Mouse (Mus musculus): Measurements from ENCODE around the gene Sdhc. TPM values are rescaled to one million over a fixed set of nuclear protein-coding genes. Genes with fewer than 3 reads are reported as not detected.
A peak's percentile ranks its signal among the peaks of the same experiment; 100 is the strongest.
"Not testable (repeated sequence)": the region's sequence is repeated elsewhere in the genome, so short reads cannot be mapped to it uniquely, and the experiment has no call there.

Gene Sdhc
- polyA plus RNA-seq, 1 experiment from 2014 or later, result 282 TPM

GRCm38 (mm10) chr1:171081512-171082231 is 68.7 kb downstream of the Sdhc start:
- H3K4me1 ChIP-seq (ENCODE audit: control insufficient read depth, insufficient read depth, low read length); H3K4me2 ChIP-seq (ENCODE audit: low read depth, low read length); H3K27ac ChIP-seq (ENCODE audit: low read length); H3K9me3 ChIP-seq (replicated peaks; ENCODE audit: control insufficient read depth, low read length); H3K9ac ChIP-seq (ENCODE audit: low read length); H3K4me3 ChIP-seq (replicated peaks; ENCODE audit: low read length); H3K36me3 ChIP-seq (ENCODE audit: control insufficient read depth, insufficient read depth, low read length): not testable (repeated sequence)
- ATAC-seq (ENCODE audit: insufficient read depth, low FRiP score), result peak; percentile 23; the same call in 1 of the 2 replicates
- peaks cover 23% of the 10 kb centered on the region for H3K27me3 ChIP-seq (ENCODE audit: control insufficient read depth, insufficient read depth, low read length)
- WGBS, result 39% methylated on average over 9 of the region's 17 CpGs

GRCm38 (mm10) chr1:171079825-171080224 is 70.6 kb downstream of the Sdhc start:
- not testable (repeated sequence) for H3K9ac ChIP-seq (ENCODE audit: low read length); H3K27ac ChIP-seq (ENCODE audit: low read length); H3K4me3 ChIP-seq (replicated peaks; ENCODE audit: low read length); H3K4me2 ChIP-seq (ENCODE audit: low read depth, low read length); H3K4me1 ChIP-seq (ENCODE audit: control insufficient read depth, insufficient read depth, low read length); H3K9me3 ChIP-seq (replicated peaks; ENCODE audit: control insufficient read depth, low read length); H3K36me3 ChIP-seq (ENCODE audit: control insufficient read depth, insufficient read depth, low read length)
- peak; percentile 54 for ATAC-seq (ENCODE audit: insufficient read depth, low FRiP score)
- H3K27me3 ChIP-seq (ENCODE audit: control insufficient read depth, insufficient read depth, low read length), result peaks cover 14% of the 10 kb centered on the region
- no CpG with 5 or more reads among the region's 43 CpGs for WGBS

DNA sequence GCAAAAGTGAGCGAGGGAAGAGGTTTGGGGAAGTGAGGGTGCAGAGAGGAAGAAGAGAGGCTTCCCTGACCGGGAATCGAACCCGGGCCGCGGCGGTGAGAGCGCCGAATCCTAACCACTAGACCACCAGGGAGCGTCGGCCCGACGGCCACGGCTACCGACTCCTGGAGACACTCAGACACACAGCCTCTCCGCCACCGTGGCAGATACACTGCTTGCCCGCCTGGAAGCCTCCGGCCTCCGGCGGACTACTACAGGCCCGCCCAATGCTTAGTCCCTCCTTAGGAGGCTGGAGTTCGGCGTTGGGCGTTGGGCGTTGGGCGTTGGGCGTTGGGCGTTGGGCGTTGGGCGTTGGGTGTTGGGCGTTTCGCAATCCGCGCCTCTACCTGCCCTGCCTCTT is 71.1 kb downstream of the Sdhc start:
- not testable (repeated sequence) for H3K4me3 ChIP-seq (replicated peaks; ENCODE audit: low read length); H3K36me3 ChIP-seq (ENCODE audit: control insufficient read depth, insufficient read depth, low read length); H3K9me3 ChIP-seq (replicated peaks; ENCODE audit: control insufficient read depth, low read length); H3K9ac ChIP-seq (ENCODE audit: low read length); H3K27ac ChIP-seq (ENCODE audit: low read length); H3K4me2 ChIP-seq (ENCODE audit: low read depth, low read length); H3K4me1 ChIP-seq (ENCODE audit: control insufficient read depth, insufficient read depth, low read length)
- peak; percentile 59 for ATAC-seq (ENCODE audit: insufficient read depth, low FRiP score)
- peaks cover 14% of the 10 kb centered on the region for H3K27me3 ChIP-seq (ENCODE audit: control insufficient read depth, insufficient read depth, low read length)
- 0% methylated on average over 1 of the region's 35 CpGs for WGBS

DNA sequence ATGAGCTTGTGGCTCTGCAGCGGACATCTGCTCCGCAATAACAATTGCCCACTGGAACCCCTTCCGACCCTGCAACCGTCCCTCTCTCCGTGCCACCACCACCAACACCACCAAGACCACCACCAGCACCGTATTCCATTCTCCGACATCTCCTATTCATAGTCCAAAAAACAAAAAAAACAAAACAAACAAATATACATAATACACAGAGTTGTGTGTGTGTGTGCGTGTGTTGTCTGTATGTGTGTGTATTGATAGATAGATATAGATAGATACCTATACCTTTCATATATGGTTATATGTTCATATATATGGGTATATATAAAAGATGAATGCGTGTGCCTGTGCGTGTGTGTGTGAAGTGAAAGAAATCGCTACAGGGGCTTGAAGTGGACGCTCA is 72.0 kb downstream of the Sdhc start:
- H3K27ac ChIP-seq (ENCODE audit: low read length); H3K4me1 ChIP-seq (ENCODE audit: control insufficient read depth, insufficient read depth, low read length); ATAC-seq (ENCODE audit: insufficient read depth, low FRiP score); H3K36me3 ChIP-seq (ENCODE audit: control insufficient read depth, insufficient read depth, low read length); H3K9me3 ChIP-seq (replicated peaks; ENCODE audit: control insufficient read depth, low read length); H3K4me3 ChIP-seq (replicated peaks; ENCODE audit: low read length); H3K9ac ChIP-seq (ENCODE audit: low read length): not testable (repeated sequence)
- Histone ChIP-seq H3K27me3 (ENCODE audit: control insufficient read depth, insufficient read depth, low read length) (peaks cover 18% of the 10 kb centered on the region), H3K4me2 (ENCODE audit: low read depth, low read length) (0 out of 2 replicates have a peak overlapping the region, but pooled peaks have one; percentile 29)
- 20% methylated on average over 12 of the region's 12 CpGs for WGBS

GRCm38 (mm10) chr1:171077955-171078354 is 72.4 kb downstream of the Sdhc start:
- H3K36me3 ChIP-seq (ENCODE audit: control insufficient read depth, insufficient read depth, low read length); H3K4me3 ChIP-seq (replicated peaks; ENCODE audit: low read length); H3K4me1 ChIP-seq (ENCODE audit: control insufficient read depth, insufficient read depth, low read length); H3K9ac ChIP-seq (ENCODE audit: low read length); H3K9me3 ChIP-seq (replicated peaks; ENCODE audit: control insufficient read depth, low read length); H3K27ac ChIP-seq (ENCODE audit: low read length): not testable (repeated sequence)
- H3K4me2 ChIP-seq (ENCODE audit: low read depth, low read length), result peak overlapping the region; percentile 27; the same call in 1 of the 2 replicates
- peak; percentile 4; the same call in 1 of the 2 replicates for ATAC-seq (ENCODE audit: insufficient read depth, low FRiP score)
- H3K27me3 ChIP-seq (ENCODE audit: control insufficient read depth, insufficient read depth, low read length), result peaks cover 18% of the 10 kb centered on the region
- WGBS, result 2% methylated on average over 17 of the region's 27 CpGs

DNA sequence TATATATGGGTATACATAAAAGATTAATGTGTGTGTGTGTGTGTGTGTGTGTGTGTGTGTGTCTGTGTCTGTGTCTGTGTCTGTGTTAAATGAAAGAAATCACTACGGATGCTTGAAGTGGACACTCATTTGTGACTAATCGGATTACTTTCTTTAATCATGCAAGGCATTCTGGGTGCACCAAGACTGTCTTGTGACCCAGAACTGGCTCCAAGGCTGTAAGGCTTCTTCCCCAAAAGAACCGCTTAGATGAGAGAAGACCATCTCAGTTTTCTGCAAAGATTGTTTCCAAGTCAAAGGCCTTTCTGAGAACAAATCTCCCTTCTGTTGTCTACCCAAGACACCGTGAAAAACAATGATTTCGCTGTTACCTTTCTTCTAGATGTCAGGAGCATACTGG is 73.2 kb downstream of the Sdhc start:
- not testable (repeated sequence) for ATAC-seq (ENCODE audit: insufficient read depth, low FRiP score); H3K4me1 ChIP-seq (ENCODE audit: control insufficient read depth, insufficient read depth, low read length); H3K4me2 ChIP-seq (ENCODE audit: low read depth, low read length); H3K9me3 ChIP-seq (replicated peaks; ENCODE audit: control insufficient read depth, low read length); H3K4me3 ChIP-seq (replicated peaks; ENCODE audit: low read length); H3K36me3 ChIP-seq (ENCODE audit: control insufficient read depth, insufficient read depth, low read length); H3K9ac ChIP-seq (ENCODE audit: low read length); H3K27ac ChIP-seq (ENCODE audit: low read length)
- peaks cover 18% of the 10 kb centered on the region for H3K27me3 ChIP-seq (ENCODE audit: control insufficient read depth, insufficient read depth, low read length)
- WGBS, result 35% methylated on average over 5 of the region's 5 CpGs

Small RNA genes within 50 kb of the gene (microRNA-seq; reads per million reads assigned to microRNA genes)
- not detected for gene Gm27844

Other genes with a start within 250 kb of the Sdhc start
- not detected in 2 replicates for gene Fcrlb, start 237.7 kb downstream of the Sdhc start, polyA plus RNA-seq (2015; fragmentation: Nextera tagmentation; extraction: Ambion mirVana)
- 0.15 TPM in 1 of 2 replicates, not detected in the other for gene Fcrla, start 223.0 kb downstream of the Sdhc start, polyA plus RNA-seq (2015; fragmentation: Nextera tagmentation; extraction: Ambion mirVana)
- 3.4 TPM in 2 replicates for gene Fcgr2b, start 174.1 kb downstream of the Sdhc start, polyA plus RNA-seq (2015; fragmentation: Nextera tagmentation; extraction: Ambion mirVana)
- gene Fcgr4, start 131.7 kb downstream of the Sdhc start, polyA plus RNA-seq (2015; fragmentation: Nextera tagmentation; extraction: Ambion mirVana), result 0.90 and 1.5 TPM in 2 replicates
- 17.7 and 20.2 TPM in 2 replicates for gene Fcgr3, start 85.7 kb downstream of the Sdhc start, polyA plus RNA-seq (2015; fragmentation: Nextera tagmentation; extraction: Ambion mirVana)
- gene Cfap126, start 36.7 kb downstream of the Sdhc start, polyA plus RNA-seq (2015; fragmentation: Nextera tagmentation; extraction: Ambion mirVana), result 2.1 and 3.1 TPM in 2 replicates
- gene Mpz, start 108 bp upstream of the Sdhc start, polyA plus RNA-seq (2015; fragmentation: Nextera tagmentation; extraction: Ambion mirVana), result 2.4 and 2.9 TPM in 2 replicates
- 44.3 and 46.4 TPM in 2 replicates for gene Pcp4l1, start 45.7 kb upstream of the Sdhc start, polyA plus RNA-seq (2015; fragmentation: Nextera tagmentation; extraction: Ambion mirVana)
- gene Nr1i3, start 63.4 kb upstream of the Sdhc start, polyA plus RNA-seq (2015; fragmentation: Nextera tagmentation; extraction: Ambion mirVana), result 1.7 and 1.8 TPM in 2 replicates
- gene Tomm40l, start 71.9 kb upstream of the Sdhc start, polyA plus RNA-seq (2015; fragmentation: Nextera tagmentation; extraction: Ambion mirVana), result 28.2 and 28.3 TPM in 2 replicates
- 257 and 347 TPM in 2 replicates for gene Apoa2, start 74.5 kb upstream of the Sdhc start, polyA plus RNA-seq (2015; fragmentation: Nextera tagmentation; extraction: Ambion mirVana)
- gene Fcer1g, start 83.8 kb upstream of the Sdhc start, polyA plus RNA-seq (2015; fragmentation: Nextera tagmentation; extraction: Ambion mirVana), result 68.0 and 77.1 TPM in 2 replicates
- 11.0 and 12.8 TPM in 2 replicates for gene Adamts4, start 99.8 kb upstream of the Sdhc start, polyA plus RNA-seq (2015; fragmentation: Nextera tagmentation; extraction: Ambion mirVana)
- gene Ndufs2, start 100.8 kb upstream of the Sdhc start, polyA plus RNA-seq (2015; fragmentation: Nextera tagmentation; extraction: Ambion mirVana), result 259 and 260 TPM in 2 replicates
- 70.6 and 71.5 TPM in 2 replicates for gene B4galt3, start 119.7 kb upstream of the Sdhc start, polyA plus RNA-seq (2015; fragmentation: Nextera tagmentation; extraction: Ambion mirVana)
- gene Ppox, start 130.6 kb upstream of the Sdhc start, polyA plus RNA-seq (2015; fragmentation: Nextera tagmentation; extraction: Ambion mirVana), result 44.6 and 54.5 TPM in 2 replicates
- gene Usp21, start 137.4 kb upstream of the Sdhc start, polyA plus RNA-seq (2015; fragmentation: Nextera tagmentation; extraction: Ambion mirVana), result 54.9 and 59.1 TPM in 2 replicates
- gene Ufc1, start 144.4 kb upstream of the Sdhc start, polyA plus RNA-seq (2015; fragmentation: Nextera tagmentation; extraction: Ambion mirVana), result 100 and 113 TPM in 2 replicates
- gene Dedd, start 178.5 kb upstream of the Sdhc start, polyA plus RNA-seq (2015; fragmentation: Nextera tagmentation; extraction: Ambion mirVana), result 48.0 and 54.7 TPM in 2 replicates
- 49.6 and 51.3 TPM in 2 replicates for gene Nit1, start 195.0 kb upstream of the Sdhc start, polyA plus RNA-seq (2015; fragmentation: Nextera tagmentation; extraction: Ambion mirVana)
- gene Pfdn2, start 195.1 kb upstream of the Sdhc start, polyA plus RNA-seq (2015; fragmentation: Nextera tagmentation; extraction: Ambion mirVana), result 81.2 and 109 TPM in 2 replicates
- 0.76 and 1.3 TPM in 2 replicates for gene Klhdc9, start 210.2 kb upstream of the Sdhc start, polyA plus RNA-seq (2015; fragmentation: Nextera tagmentation; extraction: Ambion mirVana)
- gene Nectin4, start 219.5 kb upstream of the Sdhc start, polyA plus RNA-seq (2015; fragmentation: Nextera tagmentation; extraction: Ambion mirVana), result 42.8 and 62.7 TPM in 2 replicates
- 2.9 and 3.8 TPM in 2 replicates for gene Arhgap30, start 238.4 kb upstream of the Sdhc start, polyA plus RNA-seq (2015; fragmentation: Nextera tagmentation; extraction: Ambion mirVana)

Data from stomach, embryonic 16.5 days (tissue).